Mouse (Mus musculus) intestine, postnatal 0 days (tissue): ENCODE results near the gene C4b. TPM values are rescaled to one million over a fixed set of nuclear protein-coding genes. Genes with fewer than 3 reads are reported as not detected.
"Not testable (repeated sequence)": the region's sequence is repeated elsewhere in the genome, so short reads cannot be mapped to it uniquely, and the experiment has no call there.

Experiments
- ATAC-seq: fragments of 200-750 bp; cut with Nextera tagmentation; 2 replicates; pipeline ENCODE4 v1.8.0; 2017; ENCODE audit warnings: mild to moderate bottlenecking, moderate TSS enrichment, moderate library complexity
- H3K27ac ChIP-seq: fragments of 300-500 bp; sonication (generic); 2 replicates; pipeline ENCODE4 v1.5.1; 2014; ENCODE audit warnings: mild to moderate bottlenecking, low read depth, low read length, moderate library complexity
- H3K27me3 ChIP-seq: fragments of 300-500 bp; sonication (generic); replicated peaks from 2 replicates; pipeline ENCODE4 v1.6.1; 2014; ENCODE audit warnings: low read length, mixed read lengths; ENCODE audit not compliant: control insufficient read depth, insufficient read depth
- H3K36me3 ChIP-seq: fragments of 300-500 bp; sonication (generic); 2 replicates; pipeline ENCODE4 v1.6.1; 2014; ENCODE audit warnings: mild to moderate bottlenecking, moderate library complexity; ENCODE audit not compliant: control insufficient read depth, insufficient read depth
- H3K4me1 ChIP-seq: fragments of 300-500 bp; sonication (generic); replicated peaks from 2 replicates; pipeline ENCODE4 v1.6.1; 2014; ENCODE audit warnings: antibody characterized with exemption, low read length, mixed read lengths; ENCODE audit not compliant: control insufficient read depth, insufficient read depth
- H3K4me2 ChIP-seq: fragments of 300-500 bp; sonication (generic); replicated peaks from 2 replicates; pipeline ENCODE4 v1.6.1; 2014; ENCODE audit warnings: low read depth, mild to moderate bottlenecking, moderate library complexity
- H3K4me3 ChIP-seq: fragments of 300-500 bp; sonication (generic); 2 replicates; pipeline ENCODE4 v1.5.1; 2014; ENCODE audit warnings: low read depth, low read length
- H3K9ac ChIP-seq: fragments of 300-500 bp; sonication (generic); 2 replicates; pipeline ENCODE4 v1.6.1; 2014; ENCODE audit warnings: mild to moderate bottlenecking, low read depth, low read length
- H3K9me3 ChIP-seq: fragments of 300-500 bp; sonication (generic); 2 replicates; pipeline ENCODE4 v1.6.1; 2016; ENCODE audit warnings: mixed run types; ENCODE audit not compliant: control insufficient read depth
- CTCF ChIP-seq: sonication (generic); IDR thresholded peaks from 2 replicates; pipeline ENCODE4 v1.5.1; 2016; ENCODE audit warnings: low read depth, mild to moderate bottlenecking, control low read depth, antibody characterized with exemption, moderate library complexity
- WGBS: fragments of 180-500 bp; shearing (Covaris S2); extraction: QIAGEN DNeasy Blood & Tissue Kit; methylation state at CpG from one replicate; pipeline ENCODE4 v1.1.7; 2014; 5-methylcytosine and 5-hydroxymethylcytosine counted together
- polyA plus RNA-seq: library from polyadenylated mRNA; unstranded; fragments of >200 nt; fragmentation: Nextera tagmentation; extraction: Ambion mirVana; gene quantifications from 2 replicates; pipeline ENCODE4 v1.2.1, GENCODE M21; 2015

C4b gene
- 1.2 and 1.6 TPM in 2 replicates for polyA plus RNA-seq

- 74% methylated on average over 7 of the region's 7 CpGs for WGBS
- H3K4me3 ChIP-seq: no peak within 1 kb of the TSS
Observed at GRCm38 (mm10) chr17:34743719-34744118, at the start of gene C4b. C4b (minus strand) TSS chr17:34743882.

GRCm38 (mm10) chr17:34777680-34778325 lies 34.1 kb upstream of the C4b start:
- no peak for TF ChIP-seq CTCF
- WGBS: 77% methylated on average over 9 of the region's 9 CpGs
- no peak for ATAC-seq
- H3K9me3 ChIP-seq: no peaks in the 10 kb centered on the region
- H3K27ac ChIP-seq: no peak overlapping the region
- no peak overlapping the region for H3K4me3 ChIP-seq
- H3K27me3 ChIP-seq: no peaks in the 10 kb centered on the region
- H3K36me3 ChIP-seq: no peaks in the 10 kb centered on the region
- H3K4me1 ChIP-seq: no peaks in the 10 kb centered on the region
- H3K4me2 ChIP-seq: no peak overlapping the region
- no peak overlapping the region for H3K9ac ChIP-seq

More at GRCm38 (mm10) chr17:34743719-34744118, at the start of gene C4b:
- H3K27ac ChIP-seq: no peak within 1 kb of the TSS
- no peaks in the 10 kb centered on the region for H3K4me1 ChIP-seq
- no peak for TF ChIP-seq CTCF
- no peaks in the 10 kb centered on the region for H3K36me3 ChIP-seq
- H3K9ac ChIP-seq: no peak within 1 kb of the TSS
- H3K9me3 ChIP-seq: no peaks in the 10 kb centered on the region
- ATAC-seq: no peak
- no peak within 1 kb of the TSS for H3K4me2 ChIP-seq
- no peaks in the 10 kb centered on the region for H3K27me3 ChIP-seq

GRCm38 (mm10) chr17:34761471-34761870 lies 17.8 kb upstream of the C4b start:
- Histone ChIP-seq H3K4me1 (no peaks in the 10 kb centered on the region), H3K9me3 (no peaks in the 10 kb centered on the region), H3K27ac (no peak overlapping the region), H3K27me3 (no peaks in the 10 kb centered on the region), H3K36me3 (no peaks in the 10 kb centered on the region), H3K4me2 (no peak overlapping the region), H3K4me3 (no peak overlapping the region), H3K9ac (no peak overlapping the region)
- WGBS: 68% methylated on average over 3 of the region's 3 CpGs
- ATAC-seq: no peak
- no peak for TF ChIP-seq CTCF

- Histone ChIP-seq H3K27ac (no peak overlapping the region), H3K36me3 (no peaks in the 10 kb centered on the region), H3K9me3 (0 out of 2 replicates have a peak, but pooled peaks cover 7% of the 10 kb centered on the region), H3K9ac (no peak overlapping the region), H3K4me2 (no peak overlapping the region), H3K27me3 (no peaks in the 10 kb centered on the region), H3K4me1 (no peaks in the 10 kb centered on the region), H3K4me3 (no peak overlapping the region)
- 72% methylated on average over 5 of the region's 5 CpGs for WGBS
- TF ChIP-seq CTCF: no peak
- no peak for ATAC-seq
Observed at GRCm38 (mm10) chr17:34746531-34746930, 2.8 kb upstream of the C4b start.

- 84% methylated on average over 4 of the region's 4 CpGs for WGBS
- H3K4me3 ChIP-seq, ATAC-seq, H3K4me1 ChIP-seq, H3K9ac ChIP-seq, H3K9me3 ChIP-seq, H3K27ac ChIP-seq, H3K4me2 ChIP-seq, H3K27me3 ChIP-seq, H3K36me3 ChIP-seq: not testable (repeated sequence)
Observed at GRCm38 (mm10) chr17:34745166-34745565, 1.5 kb upstream of the C4b start.

GRCm38 (mm10) chr17:34744611-34745010 lies 929 bp upstream of the C4b start:
- H3K9me3 ChIP-seq, H3K36me3 ChIP-seq, H3K4me2 ChIP-seq, H3K27ac ChIP-seq, ATAC-seq, H3K9ac ChIP-seq, H3K4me3 ChIP-seq, H3K4me1 ChIP-seq, H3K27me3 ChIP-seq: not testable (repeated sequence)
- 84% methylated on average over 5 of the region's 6 CpGs for WGBS

- 67% methylated on average over 6 of the region's 6 CpGs for WGBS
- no peak overlapping the region for H3K9ac ChIP-seq
- H3K27me3 ChIP-seq: no peaks in the 10 kb centered on the region
- H3K36me3 ChIP-seq: no peaks in the 10 kb centered on the region
- no peak overlapping the region for H3K27ac ChIP-seq
- ATAC-seq: no peak
- H3K4me1 ChIP-seq: no peaks in the 10 kb centered on the region
- H3K4me3 ChIP-seq: no peak overlapping the region
- H3K9me3 ChIP-seq: 0 out of 2 replicates have a peak, but pooled peaks cover under 1% of the 10 kb centered on the region
- H3K4me2 ChIP-seq: no peak overlapping the region
- no peak for TF ChIP-seq CTCF
Observed at GRCm38 (mm10) chr17:34744206-34744605, 524 bp upstream of the C4b start.
